Mouse (Mus musculus): ENCODE measurements around the gene Mageb18. TPM values are rescaled to one million over a fixed set of nuclear protein-coding genes. Genes with fewer than 3 reads are reported as not detected.
"Not testable (repeated sequence)": the region's sequence is repeated elsewhere in the genome, so short reads cannot be mapped to it uniquely, and the experiment has no call there.

Gene Mageb18
- total RNA-seq (2021), result not detected
- polyA plus RNA-seq (2012; rRNA removed), result not detected in 2 replicates
- long read RNA-seq, result 0 reads

DNA sequence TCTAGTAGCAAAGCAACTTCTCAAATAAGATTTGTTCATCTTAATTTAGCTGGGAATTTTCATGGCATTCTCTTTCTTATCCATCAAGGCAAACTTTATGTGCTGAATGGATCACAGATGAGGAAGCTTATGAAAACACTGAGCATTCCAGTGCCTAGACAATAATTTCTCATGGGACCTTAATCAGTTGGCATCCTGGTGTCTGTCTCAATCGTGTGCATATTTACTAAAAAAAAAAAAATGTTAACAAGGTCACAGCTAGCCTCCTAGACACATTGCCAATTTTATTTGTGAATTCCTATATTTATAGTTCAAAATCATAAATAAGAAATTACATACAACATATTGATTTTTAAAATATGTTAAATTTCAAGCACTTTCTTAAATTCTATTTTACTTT is at the start of gene Mageb18:
Gene Mageb18, minus strand, starts transcription at position 101 of the 400 bp plus-strand sequence.
- DNase-seq, result no peak

DNA sequence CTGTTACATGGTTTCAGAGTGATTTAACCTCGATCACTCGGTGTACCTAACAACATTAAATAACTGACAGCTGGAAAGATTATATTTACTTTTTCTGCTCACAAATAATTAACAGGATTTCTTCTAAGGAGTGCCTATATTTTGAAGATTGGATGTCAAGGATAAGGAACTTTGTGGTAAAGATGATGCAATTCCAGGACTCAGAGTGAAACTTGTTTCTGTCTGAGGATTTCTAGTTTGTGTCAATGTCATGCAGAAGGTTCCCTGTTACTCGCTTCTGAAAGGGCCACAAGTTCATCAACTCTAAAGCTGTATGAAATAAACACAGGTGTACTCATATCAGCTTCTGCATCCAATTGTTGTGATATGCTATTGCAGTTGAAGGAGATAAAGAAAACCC is 13.4 kb upstream of the Mageb18 start:
- no peak for DNase-seq

DNA sequence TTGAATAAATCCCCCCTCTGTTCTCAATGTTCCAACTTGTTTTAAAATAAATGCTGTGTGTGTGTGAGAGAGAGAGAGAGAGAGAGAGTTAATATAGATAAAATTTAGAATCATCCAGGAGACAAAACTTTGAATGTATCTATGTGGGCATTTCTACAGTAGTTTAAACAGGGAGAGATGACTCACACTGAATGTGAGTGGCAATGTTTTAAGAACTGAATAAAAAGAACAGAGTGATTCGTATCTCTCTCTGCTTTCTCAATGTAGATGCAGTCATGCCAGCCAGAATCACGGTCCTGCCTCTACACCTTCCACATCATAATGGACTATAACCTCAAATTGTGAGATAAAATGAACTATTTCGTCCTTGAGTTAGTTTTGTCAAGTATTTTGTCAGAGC is 11.1 kb upstream of the Mageb18 start:
- no peak for DNase-seq

DNA sequence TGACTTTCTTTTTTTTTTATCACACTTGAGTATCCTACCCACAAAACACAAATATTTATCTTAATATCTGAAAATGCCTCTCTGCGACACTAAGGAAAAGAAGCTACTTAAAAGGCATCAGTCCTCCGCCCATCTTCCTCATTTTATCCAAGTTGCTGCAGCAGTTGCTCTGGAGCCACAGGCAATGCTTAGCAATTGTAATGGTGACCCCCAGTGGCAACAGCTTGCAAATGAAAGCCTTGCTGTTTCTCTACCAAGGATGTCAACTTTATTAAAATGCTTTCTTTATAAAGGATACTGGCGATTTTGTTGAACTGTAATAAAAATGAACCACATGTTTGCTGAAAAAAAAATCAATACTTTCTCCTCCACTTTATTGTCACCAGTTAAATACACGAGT is 2.0 kb downstream of the Mageb18 start:
- no peak for DNase-seq

DNA sequence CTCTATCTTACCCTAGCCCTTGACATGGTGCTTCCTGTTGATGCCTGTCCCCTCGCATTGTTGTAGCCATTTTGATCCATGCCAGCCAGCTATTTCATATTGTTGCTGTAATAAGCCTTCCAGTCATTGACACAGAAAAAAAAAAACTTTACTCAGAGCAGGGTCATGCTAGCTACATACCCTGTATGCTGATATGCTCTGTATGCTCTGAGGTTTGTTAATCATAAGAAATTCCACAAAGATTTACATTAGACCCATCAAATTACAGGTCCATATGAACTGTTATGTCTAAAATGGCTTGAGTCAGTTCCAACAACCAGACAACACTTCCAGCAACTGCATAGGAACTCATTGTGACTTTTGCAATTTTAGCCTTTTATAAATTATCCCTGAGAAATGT is 71.5 kb downstream of the Mageb18 start:
- DNase-seq, result no peak

DNA sequence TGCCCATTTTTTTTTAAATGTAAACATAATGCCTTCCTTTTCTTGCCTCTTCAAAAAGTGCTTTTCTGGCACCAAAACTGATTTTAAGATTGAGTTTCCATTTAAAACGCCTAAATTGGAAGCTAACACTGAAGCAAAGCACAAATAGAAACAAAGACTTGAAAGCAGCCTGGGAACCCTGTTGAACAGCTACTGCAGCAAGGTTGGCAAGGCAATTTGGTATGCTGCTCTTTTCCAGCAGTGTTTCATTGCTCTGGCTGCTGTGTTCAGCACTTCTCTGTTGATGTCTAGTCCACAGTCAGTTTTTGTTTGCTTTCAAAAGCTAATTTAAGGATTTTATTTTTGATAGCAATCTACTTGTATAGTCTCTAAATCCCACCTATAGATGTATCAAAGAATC is 101.1 kb downstream of the Mageb18 start:
- no peak for DNase-seq

DNA sequence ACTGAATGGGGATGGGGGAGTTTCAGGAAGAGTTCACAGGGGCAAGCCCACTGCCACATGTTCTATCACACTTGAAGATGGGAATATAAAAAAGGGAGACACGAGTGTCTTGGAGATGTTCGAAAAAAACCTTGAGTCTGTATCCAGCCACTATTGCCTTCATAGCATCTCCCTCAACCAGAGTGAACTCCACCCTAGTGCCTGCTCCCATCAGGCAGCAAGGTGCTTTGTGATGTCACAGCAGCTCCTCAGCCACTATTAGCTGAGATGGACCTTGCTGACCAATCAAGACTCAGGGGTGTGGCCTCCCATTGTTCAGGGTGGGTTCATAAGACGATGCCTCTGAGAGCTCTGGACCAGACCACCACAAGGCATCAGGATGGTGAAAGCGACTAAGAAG is 109.7 kb downstream of the Mageb18 start, which contains the start of gene Gm5941:
Gene Gm5941, plus strand, starts transcription at position 301 of the 400 bp plus-strand sequence.
- not testable (repeated sequence) for DNase-seq

DNA sequence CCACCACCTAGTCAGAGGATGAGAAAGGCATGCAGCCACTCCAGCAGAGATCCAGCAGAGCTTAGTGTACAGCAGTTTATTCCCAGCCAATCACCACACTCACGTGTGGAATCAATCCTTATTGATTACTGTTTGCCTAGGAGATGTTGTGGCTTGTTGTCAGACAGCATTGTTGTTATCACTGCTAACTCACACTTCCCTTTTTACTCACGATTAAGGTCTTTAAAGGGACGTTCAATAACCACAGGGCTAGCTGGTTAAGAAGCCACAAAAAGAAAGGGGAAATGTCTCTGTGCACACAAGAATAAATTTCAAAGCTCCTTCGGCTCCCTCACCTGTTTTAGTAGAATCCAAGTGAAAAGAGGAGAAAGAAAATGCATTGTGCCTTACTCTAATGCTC is 134.6 kb downstream of the Mageb18 start:
- DNase-seq, result no peak

DNA sequence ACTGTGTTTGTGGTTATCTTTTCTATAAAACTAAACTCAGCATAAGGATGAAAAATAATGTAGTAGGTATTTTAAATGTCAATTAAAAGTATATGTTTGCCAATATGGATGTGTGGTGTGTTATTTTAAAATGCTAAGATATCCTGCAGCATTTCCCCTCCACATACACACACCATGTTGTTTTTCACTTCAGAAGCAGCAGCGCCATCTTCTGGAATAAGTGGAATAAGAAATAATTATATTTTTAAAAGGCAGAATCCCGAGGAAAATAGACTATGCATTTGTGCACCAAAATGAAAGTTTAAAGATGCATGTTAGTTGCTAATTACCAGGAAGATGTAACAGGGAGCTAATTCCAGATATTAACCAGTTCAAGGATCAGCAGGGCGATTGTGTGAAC is 138.9 kb downstream of the Mageb18 start:
- no peak for DNase-seq

DNA sequence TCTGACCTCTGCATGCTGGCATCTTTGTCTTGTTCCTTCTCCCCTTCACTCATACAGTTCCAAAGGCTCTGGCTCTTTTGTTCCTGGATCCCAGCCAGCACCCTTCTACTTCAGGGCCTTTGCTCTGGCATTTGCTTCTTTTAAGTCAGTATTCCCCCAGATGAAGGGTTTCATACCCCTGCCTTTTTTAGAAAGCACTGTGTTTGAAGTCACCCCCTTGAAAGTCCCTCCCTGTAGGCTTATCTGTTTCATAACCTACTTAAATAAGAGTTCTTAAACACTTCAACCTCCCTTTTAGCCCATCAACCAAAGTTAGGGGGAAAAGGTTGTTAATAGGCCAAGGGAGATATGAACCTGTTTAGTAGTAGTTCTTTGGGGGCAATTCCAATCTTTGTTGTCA is 212.0 kb downstream of the Mageb18 start:
- DNase-seq, result no peak

DNA sequence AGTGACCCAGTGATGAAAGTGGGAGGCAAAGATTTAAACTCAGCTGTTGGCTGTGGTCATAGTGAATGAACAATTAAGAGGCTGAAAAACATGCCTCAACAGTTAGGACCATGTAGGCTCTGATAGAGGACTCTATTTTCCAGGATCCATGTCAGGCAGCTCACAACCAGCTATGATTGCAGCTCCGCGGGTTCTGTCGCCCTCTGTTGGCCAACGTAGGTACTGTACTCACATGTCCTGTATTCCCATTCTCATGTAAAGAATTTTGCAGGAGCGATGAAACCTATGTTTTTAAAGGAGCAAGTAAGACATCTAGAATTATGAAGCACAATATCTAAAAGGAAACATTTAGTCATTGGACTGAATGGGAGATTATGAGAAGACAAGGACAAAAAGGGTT is 256.4 kb downstream of the Mageb18 start:
- peak; percentile 23 for DNase-seq

DNA sequence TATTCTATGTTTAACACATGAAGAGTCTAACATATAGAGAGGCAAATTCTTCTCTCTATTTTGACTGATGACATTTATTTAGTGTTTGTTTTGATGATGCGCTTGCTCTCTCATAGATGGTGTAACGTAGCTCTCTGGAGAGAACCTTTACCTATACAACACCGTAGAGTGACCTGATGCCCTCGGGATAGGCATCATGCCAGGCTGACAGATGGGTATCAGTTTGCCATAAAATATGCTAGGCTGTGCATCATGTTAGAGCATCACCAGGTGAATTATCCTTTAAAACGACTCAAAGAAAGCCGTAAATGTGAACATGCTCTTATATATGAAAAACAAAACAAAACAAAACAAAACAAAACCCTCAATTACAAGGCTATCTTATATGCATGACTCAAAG is 258.5 kb downstream of the Mageb18 start:
- no peak for DNase-seq

DNA sequence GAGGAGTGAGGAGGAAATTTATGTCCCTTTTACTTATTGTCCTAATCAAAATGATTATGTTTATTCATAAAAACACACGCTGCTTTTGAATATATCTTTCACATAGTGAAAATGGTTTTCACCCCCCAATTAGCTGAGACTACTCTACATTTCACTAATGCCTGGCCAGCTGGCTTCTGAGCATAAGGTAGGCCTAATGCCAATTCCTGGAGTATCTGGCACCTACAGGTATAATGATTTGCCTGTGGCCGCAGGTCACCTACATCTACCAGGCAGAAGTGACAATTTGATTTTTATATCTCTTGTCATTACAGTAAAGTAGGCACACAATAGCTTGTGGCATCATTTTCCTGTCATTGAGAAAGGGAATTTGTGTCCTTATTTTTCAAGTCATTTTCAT is 259.8 kb downstream of the Mageb18 start:
- DNase-seq, result no peak

DNA sequence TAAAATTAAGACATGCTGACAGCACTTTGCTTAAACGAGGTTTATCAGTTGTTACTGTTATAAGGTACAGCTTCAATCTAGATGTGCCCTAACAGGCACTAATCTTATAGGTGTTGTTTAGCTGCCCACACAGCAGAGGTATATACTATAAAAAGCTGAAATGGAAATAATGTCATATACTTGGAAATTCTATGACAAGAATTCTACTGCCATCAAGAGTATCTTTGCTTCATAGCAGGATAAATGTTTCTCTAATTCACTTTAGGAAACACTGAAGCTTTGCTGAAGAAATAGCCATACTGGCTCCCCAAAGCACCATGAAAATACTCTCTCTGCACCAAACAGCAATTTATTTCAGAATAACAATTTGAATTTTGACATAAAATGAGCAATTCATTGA is 265.9 kb downstream of the Mageb18 start:
- no peak for DNase-seq

DNA sequence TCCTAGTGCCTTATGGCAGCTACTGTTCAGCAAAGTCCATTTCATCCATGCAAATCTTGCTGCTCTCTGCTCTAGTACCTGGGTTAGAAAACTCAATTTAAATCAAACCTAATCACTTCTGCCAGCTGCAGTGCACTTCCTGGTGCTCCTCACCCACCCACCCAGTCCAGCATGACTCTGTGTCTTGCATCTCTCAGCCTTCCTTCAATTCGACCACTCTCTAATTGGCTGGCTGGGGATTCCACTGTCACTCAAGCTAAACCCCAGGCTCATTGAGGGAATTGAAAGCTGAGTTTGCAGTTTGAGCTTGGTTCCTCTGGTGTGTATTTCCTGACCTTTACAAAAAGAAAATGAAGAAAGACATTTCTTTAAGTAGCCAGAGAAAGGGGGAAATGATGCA is 275.8 kb downstream of the Mageb18 start:
- no peak for DNase-seq

DNA sequence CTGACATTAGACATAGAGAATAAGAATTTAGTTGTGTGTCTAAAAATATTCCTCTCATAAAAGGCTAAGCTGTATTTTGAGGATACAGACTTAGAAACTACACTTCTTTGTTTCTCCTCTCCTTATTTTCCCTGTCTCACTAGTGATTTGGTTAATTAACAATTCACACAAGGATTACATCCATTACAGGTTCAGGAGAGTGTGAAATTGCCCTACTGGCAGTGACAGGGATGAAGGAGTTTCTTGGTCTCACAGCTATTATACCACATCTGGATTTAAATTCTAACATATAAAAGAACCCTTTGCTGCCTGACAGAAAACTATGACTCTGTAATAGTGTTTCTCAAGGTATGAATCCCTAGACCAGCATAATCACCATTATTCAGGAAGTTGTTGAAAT is 318.8 kb downstream of the Mageb18 start:
- no peak for DNase-seq

Other genes with a start within 250 kb of the Mageb18 start
- gene Gm5941, start 109.6 kb downstream of the Mageb18 start, total RNA-seq (2021), result not detected
- gene Gm5941, start 109.6 kb downstream of the Mageb18 start, polyA plus RNA-seq (2012; rRNA removed), result not detected in 2 replicates